Mouse (Mus musculus): ENCODE data around the gene Doc2g. TPM values are rescaled to one million over a fixed set of nuclear protein-coding genes. Genes with fewer than 3 reads are reported as not detected.

Gene Doc2g
- polyA plus RNA-seq, 1 experiment from 2014 or later, result not detected

DNA sequence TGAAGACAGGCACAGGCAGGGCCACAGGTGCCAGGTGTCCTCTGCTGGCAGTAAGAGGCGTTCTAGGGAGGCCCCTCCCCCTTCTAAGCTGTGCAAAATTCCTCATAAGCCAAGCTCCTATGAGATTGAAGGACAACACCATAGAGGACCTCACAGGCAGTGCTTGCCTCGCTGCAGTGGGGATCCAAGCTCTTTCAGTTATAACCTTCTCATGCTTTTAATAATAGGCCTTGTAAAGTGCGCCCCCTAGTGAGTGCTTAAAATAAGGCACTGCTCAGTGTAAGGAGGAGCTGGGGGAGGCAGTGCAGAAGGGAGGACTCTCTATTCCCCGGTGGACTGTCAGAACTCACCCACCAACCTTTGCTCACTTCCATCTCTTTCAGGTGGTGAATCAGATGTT, 22.8 kb upstream of the Doc2g start:
- H3K36me3 ChIP-seq (ENCODE audit: inconsistent target), result no peaks in the 10 kb centered on the region
- no peak overlapping the region for H3K4me3 ChIP-seq (ENCODE audit: inconsistent target)
- 17% methylated on average over 4 of the region's 4 CpGs for WGBS (ENCODE audit: missing documents)
- no peaks in the 10 kb centered on the region for H3K79me2 ChIP-seq (ENCODE audit: inconsistent target)
- H3K27ac ChIP-seq, result no peak overlapping the region

DNA sequence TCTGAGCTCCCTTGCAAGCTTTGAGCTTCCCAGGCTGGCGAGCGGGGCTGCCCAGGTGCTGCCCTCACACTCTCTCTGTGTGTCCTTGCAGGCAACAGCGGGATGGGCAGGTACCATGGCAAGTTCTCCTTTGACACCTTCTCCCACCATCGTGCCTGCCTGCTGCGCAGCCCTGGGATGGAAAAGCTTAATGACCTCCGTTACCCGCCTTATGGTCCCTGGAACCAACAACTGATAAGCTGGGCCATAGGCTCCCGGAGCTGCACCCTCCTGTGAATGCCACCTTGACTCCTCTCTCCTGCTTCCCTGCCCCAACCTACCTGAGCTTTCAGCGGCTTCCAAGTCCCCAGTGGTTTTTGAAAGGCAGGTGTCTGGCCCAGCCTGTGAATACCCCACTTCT, 22.2 kb upstream of the Doc2g start:
- WGBS (ENCODE audit: missing documents), result 87% methylated on average over 9 of the region's 9 CpGs
- Histone ChIP-seq H3K4me3 (ENCODE audit: inconsistent target) (no peak overlapping the region), H3K79me2 (ENCODE audit: inconsistent target) (no peaks in the 10 kb centered on the region), H3K36me3 (ENCODE audit: inconsistent target) (no peaks in the 10 kb centered on the region), H3K27ac (no peak overlapping the region)

DNA sequence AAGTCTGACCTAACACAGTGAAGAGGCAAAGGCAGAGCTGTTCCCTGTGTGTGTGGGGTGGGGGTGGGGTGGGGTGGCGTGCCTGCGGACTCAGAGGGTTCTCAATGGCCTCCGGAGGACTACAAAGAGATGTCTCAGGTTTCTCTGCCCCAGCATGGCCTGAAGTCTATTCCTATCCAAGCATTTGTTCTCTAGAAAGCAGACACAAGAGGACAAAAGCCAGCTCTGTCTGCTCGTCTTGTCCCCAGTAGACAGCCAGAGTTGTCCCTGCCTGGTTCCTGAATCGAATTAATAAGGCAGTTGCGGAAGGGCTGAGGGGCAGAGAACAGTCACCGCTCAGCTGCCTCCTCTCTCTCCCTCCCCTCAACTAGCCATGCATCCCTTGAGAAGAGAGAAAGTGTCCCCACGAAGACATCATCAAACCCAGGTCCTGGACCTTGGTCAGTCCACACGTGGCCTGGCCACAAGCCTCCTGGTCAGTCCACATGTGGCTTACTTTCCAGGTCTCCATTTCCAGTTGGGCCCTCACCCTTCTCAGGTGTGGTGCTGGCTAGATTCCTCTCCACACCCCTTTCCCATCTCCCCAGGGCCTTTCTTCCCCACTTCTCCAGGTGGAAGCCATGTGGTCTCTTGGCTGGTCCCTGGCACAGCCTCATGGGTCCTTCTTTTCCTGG, 19.4 kb upstream of the Doc2g start:
- 93% methylated on average over 9 of the region's 9 CpGs for WGBS (ENCODE audit: missing documents)
- Histone ChIP-seq H3K4me3 (ENCODE audit: inconsistent target) (no peak overlapping the region), H3K79me2 (ENCODE audit: inconsistent target) (no peaks in the 10 kb centered on the region), H3K36me3 (ENCODE audit: inconsistent target) (no peaks in the 10 kb centered on the region), H3K27ac (no peak overlapping the region)

DNA sequence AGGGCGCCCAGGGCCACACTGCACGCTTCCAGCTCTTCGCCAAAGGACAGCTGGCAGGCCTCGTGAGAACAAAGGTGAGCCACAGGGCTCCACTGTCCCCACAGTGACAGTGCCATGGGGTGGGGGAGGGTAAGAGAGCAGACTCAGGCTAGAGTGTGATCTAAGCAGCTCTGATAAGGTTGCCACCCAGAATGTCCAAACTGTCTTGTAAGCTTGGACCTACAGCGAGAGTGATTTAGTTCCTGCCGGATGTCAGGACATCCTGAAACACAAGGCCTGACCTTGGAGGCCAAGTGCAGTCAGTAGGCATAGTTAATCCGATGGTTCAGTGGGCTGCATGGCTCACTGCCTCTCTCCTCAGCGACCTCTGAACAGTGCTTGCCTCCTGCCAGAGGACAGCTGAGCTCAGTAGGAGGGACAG, 17.8 kb upstream of the Doc2g start:
- Histone ChIP-seq H3K79me2 (ENCODE audit: inconsistent target) (no peaks in the 10 kb centered on the region), H3K27ac (no peak overlapping the region), H3K4me3 (ENCODE audit: inconsistent target) (no peak overlapping the region), H3K36me3 (ENCODE audit: inconsistent target) (no peaks in the 10 kb centered on the region)
- 69% methylated on average over 8 of the region's 8 CpGs for WGBS (ENCODE audit: missing documents)

DNA sequence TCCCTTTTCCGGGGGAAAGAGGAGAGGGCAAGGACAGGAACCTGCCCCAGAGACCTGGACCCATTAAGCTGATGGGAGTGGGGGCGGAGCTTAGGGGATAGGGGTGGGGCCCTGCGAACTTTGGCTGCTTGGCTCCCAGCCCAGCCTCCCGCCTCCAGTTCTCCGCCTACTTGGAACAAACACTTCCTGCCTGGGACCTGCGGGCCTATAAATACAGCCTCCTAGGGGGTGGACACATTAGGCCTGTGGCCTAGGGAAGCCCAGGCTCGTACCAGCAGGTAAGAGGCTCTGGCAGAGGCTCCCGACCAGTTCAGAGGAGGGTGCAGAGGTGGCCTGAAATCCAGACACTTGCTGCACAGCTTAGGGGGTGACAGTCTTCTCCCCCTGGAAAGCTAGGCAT, 16.8 kb upstream of the Doc2g start, which contains the start of gene Acy3:
TSS of gene Acy3 (plus strand) at position 237 of the 400 bp plus-strand sequence.
- Histone ChIP-seq H3K27ac (no peak within 1 kb of the TSS), H3K4me3 (ENCODE audit: inconsistent target) (no peak within 1 kb of the TSS), H3K36me3 (ENCODE audit: inconsistent target) (no peaks in the 10 kb centered on the region), H3K79me2 (ENCODE audit: inconsistent target) (no peaks in the 10 kb centered on the region)
- 48% methylated on average over 8 of the region's 8 CpGs for WGBS (ENCODE audit: missing documents)

DNA sequence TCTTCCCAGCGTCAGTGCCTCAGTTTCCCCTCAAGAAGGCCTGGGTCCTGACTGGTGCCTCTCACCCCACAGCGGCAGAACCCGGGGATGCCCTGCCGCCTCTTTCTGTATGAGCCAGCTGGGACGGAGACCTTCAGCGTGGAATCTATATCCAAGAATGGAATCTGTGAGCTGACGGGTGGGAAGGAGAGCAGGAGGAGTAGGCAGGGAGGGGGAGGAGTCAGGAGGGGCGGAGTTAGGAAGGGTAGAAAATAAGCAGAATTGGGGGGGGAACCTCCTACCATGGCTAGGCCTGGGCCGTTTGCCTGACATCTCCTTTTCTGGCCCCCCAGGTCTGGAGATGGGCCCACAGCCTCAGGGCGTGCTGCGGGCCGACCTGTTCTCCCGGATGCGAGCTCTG, 15.0 kb upstream of the Doc2g start:
- Histone ChIP-seq H3K36me3 (ENCODE audit: inconsistent target) (no peaks in the 10 kb centered on the region), H3K79me2 (ENCODE audit: inconsistent target) (no peaks in the 10 kb centered on the region), H3K4me3 (ENCODE audit: inconsistent target) (no peak overlapping the region), H3K27ac (no peak overlapping the region)
- 95% methylated on average over 10 of the region's 14 CpGs for WGBS (ENCODE audit: missing documents)

DNA sequence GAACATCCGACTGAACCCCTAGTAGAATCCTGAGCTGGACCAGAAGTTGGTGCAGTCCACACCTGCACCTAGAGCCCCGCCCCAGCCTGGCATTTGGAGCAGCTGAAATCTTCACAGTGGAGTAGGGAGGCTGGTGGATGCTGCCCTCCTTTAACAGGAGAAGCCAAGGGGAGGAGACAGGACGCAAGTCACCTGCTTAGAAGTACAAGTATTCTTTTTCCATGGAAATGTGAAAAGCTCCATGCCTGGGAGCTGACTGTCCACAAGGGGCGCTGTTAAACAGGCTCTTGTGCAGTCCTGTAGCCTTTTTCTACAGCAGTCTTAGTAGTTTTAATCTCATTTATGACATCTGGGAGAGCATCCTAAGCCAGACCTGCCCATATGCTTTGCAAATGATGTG, 14.4 kb upstream of the Doc2g start:
- H3K27ac ChIP-seq, result no peak overlapping the region
- H3K79me2 ChIP-seq (ENCODE audit: inconsistent target), result no peaks in the 10 kb centered on the region
- 100% methylated on average over 4 of the region's 4 CpGs for WGBS (ENCODE audit: missing documents)
- no peak overlapping the region for H3K4me3 ChIP-seq (ENCODE audit: inconsistent target)
- no peaks in the 10 kb centered on the region for H3K36me3 ChIP-seq (ENCODE audit: inconsistent target)

DNA sequence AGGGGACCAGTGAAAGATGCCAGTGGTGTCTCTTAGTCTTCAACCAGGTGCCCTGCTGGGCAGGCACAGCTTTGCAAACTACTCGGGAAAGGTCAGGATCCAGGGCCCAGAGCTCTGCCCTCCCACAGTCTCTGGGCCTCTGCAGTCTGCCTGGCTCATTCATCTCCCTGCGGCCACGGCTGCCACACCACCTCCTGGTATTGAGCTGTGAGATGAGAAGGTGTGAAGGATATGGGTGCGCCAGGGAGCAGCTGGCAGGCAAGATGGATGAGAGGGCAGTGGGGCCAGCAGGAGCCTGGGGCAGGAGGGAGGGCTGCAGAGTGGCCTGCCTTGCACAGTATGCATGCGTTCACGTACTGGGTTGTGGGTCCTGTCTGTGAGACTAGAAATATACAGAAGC, 12.3 kb upstream of the Doc2g start:
- H3K36me3 ChIP-seq (ENCODE audit: inconsistent target), result no peaks in the 10 kb centered on the region
- H3K79me2 ChIP-seq (ENCODE audit: inconsistent target), result no peaks in the 10 kb centered on the region
- 91% methylated on average over 6 of the region's 6 CpGs for WGBS (ENCODE audit: missing documents)
- H3K27ac ChIP-seq, result no peak overlapping the region
- H3K4me3 ChIP-seq (ENCODE audit: inconsistent target), result no peak overlapping the region

DNA sequence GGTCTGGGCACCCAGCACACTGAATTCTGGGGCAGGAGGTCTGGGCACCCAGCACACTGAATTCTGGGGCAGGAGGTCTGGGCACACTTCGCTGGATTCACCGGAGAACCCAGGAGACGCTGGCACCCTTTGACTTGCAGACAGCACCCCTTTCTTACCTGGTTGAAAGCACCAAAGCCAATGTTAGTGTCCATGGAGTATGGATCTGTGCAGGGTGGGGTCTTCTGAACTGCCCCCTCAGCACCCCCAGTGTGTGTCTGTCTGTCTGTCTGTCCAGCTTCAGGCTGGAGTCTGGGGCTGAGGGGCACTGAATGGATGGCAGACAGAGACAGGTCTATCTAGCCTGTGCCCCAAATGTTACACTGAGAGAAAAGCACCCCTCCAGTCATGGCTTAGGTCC, 11.6 kb upstream of the Doc2g start:
- Histone ChIP-seq H3K79me2 (ENCODE audit: inconsistent target) (no peaks in the 10 kb centered on the region), H3K36me3 (ENCODE audit: inconsistent target) (no peaks in the 10 kb centered on the region), H3K4me3 (ENCODE audit: inconsistent target) (no peak overlapping the region), H3K27ac (no peak overlapping the region)
- WGBS (ENCODE audit: missing documents), result 93% methylated on average over 3 of the region's 3 CpGs

DNA sequence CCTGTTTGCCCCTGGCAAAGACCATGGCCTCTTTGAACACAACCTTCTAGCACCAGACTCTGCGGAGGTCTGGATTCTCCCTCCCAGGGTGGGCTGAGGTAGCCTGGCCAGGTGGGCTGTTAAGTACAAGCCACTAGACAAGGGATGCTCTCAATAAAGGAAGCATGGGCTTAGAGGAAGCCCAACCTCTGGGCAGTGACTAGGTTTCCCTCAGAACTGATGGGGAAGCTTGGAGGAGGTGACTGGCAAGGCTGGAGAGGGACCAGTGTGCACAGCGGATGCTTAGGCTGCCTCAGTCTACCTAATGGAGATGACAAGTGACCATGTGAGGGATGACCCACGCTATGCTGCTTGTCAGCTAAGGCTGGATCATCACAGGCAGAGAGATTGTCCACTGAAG, 11.1 kb upstream of the Doc2g start:
- 81% methylated on average over 3 of the region's 3 CpGs for WGBS (ENCODE audit: missing documents)
- Histone ChIP-seq H3K4me3 (ENCODE audit: inconsistent target) (no peak overlapping the region), H3K36me3 (ENCODE audit: inconsistent target) (no peaks in the 10 kb centered on the region), H3K79me2 (ENCODE audit: inconsistent target) (no peaks in the 10 kb centered on the region), H3K27ac (no peak overlapping the region)

DNA sequence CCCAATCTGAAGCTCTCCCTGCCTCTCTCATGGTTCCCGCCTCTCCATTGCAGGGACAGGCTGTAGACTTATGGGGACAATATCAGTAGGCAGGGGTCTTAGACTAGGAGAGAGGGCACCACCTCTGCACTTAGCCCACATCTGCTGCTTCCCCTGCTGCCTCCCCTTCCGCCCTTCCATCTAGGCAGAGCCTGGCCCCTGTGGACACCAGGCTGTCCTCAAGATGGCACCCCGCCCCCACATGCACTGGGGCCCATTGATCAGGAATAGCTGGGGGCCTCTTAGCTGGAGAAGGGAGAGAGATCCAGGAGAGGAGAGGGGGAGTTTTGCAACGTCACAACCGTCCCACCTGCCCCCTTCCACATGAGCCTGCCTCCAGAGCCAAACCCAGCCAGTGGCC, 10.7 kb upstream of the Doc2g start, which contains the start of gene Tbx10:
TSS of gene Tbx10 (plus strand) at position 337 of the 400 bp plus-strand sequence.
- Histone ChIP-seq H3K79me2 (ENCODE audit: inconsistent target) (no peaks in the 10 kb centered on the region), H3K27ac (no peak within 1 kb of the TSS), H3K36me3 (ENCODE audit: inconsistent target) (no peaks in the 10 kb centered on the region), H3K4me3 (ENCODE audit: inconsistent target) (no peak within 1 kb of the TSS)
- WGBS (ENCODE audit: missing documents), result 82% methylated on average over 5 of the region's 5 CpGs

DNA sequence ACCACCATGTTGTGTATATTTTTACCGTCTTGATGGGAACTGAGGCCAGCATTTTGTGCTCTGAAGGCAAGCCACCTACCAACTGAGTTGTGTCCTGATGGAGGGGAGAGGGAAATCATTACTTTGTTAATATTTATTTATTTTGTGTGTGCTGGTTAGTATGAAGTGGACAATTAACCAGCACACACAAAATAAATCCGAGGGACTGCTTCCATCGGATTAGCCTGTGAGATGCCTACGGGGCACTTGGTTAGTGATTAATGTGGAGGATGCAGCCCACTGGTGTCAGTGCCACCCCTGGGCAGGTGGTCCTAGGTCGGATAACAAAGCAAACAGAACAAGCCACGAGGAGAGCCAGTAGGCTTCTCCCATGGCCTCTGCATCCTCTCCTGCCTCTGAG, 8.2 kb upstream of the Doc2g start:
- Histone ChIP-seq H3K36me3 (ENCODE audit: inconsistent target) (no peaks in the 10 kb centered on the region), H3K4me3 (ENCODE audit: inconsistent target) (no peak overlapping the region), H3K79me2 (ENCODE audit: inconsistent target) (no peaks in the 10 kb centered on the region), H3K27ac (no peak overlapping the region)
- 91% methylated on average over 6 of the region's 6 CpGs for WGBS (ENCODE audit: missing documents)

DNA sequence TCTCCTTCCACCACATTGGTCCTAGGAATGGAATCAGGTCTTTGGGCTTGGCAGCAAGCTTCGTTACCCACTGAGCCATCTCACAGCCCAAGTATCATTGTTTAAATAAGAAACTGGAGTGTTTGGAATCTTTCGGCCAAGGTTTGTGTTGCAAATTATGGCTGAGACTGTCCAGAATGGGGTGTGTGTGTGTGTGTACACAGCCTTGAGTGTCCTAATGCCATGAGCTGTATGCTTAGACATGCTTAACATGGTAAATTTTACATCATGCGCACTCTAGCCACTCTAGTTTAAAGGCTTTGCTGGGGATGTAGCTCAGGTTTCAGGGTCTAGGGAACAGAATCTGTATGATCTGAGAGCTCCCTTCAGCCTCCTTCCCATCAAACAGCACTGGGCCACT, 7.6 kb upstream of the Doc2g start:
- Histone ChIP-seq H3K4me3 (ENCODE audit: inconsistent target) (no peak overlapping the region), H3K79me2 (ENCODE audit: inconsistent target) (no peaks in the 10 kb centered on the region), H3K27ac (no peak overlapping the region), H3K36me3 (ENCODE audit: inconsistent target) (no peaks in the 10 kb centered on the region)
- WGBS (ENCODE audit: missing documents), result 97% methylated on average over 3 of the region's 3 CpGs

DNA sequence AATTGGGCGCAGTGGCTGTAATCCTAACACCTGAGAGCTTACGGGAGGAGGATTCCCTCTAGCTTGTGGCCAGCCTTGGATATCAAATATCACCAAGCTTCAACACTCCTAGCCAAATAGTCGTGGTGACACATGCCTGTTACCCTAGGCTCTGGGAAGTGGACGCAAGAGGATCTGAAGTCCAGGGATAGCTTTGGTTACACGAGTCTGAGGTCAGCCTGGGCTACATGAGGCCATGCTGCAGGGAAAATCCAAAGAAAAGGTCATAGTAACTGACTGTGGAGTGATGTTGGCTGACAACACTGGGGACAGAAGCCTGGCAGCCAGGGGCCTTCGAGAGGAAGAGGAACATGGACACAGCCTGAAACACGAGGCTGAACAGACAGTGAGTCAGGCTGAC, 7.0 kb upstream of the Doc2g start:
- 62% methylated on average over 7 of the region's 7 CpGs for WGBS (ENCODE audit: missing documents)
- Histone ChIP-seq H3K27ac (no peak overlapping the region), H3K79me2 (ENCODE audit: inconsistent target) (no peaks in the 10 kb centered on the region), H3K4me3 (ENCODE audit: inconsistent target) (no peak overlapping the region), H3K36me3 (ENCODE audit: inconsistent target) (no peaks in the 10 kb centered on the region)

DNA sequence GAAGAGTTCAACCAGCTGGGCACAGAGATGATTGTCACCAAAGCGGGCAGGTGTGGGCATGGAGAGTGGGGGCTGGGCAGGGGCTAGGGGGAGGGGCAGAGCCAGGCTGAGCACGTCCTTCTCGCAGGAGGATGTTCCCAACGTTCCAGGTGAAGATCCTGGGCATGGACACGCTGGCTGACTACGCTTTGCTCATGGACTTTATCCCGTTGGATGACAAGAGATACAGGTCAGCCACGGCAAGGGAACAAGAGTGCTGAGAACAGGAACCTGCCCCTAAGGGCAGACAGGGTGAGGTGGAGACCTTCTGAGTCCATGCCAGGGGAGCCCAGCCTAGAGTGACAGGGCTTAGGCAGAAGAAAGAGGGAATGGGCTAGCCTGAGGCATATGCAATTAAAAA, 6.4 kb upstream of the Doc2g start:
- H3K36me3 ChIP-seq (ENCODE audit: inconsistent target), result no peaks in the 10 kb centered on the region
- 91% methylated on average over 3 of the region's 8 CpGs for whole genome bisulfite sequencing (ENCODE audit: missing documents)
- no peak overlapping the region for H3K27ac ChIP-seq
- no peak overlapping the region for H3K4me3 ChIP-seq (ENCODE audit: inconsistent target)
- H3K79me2 ChIP-seq (ENCODE audit: inconsistent target), result no peaks in the 10 kb centered on the region

DNA sequence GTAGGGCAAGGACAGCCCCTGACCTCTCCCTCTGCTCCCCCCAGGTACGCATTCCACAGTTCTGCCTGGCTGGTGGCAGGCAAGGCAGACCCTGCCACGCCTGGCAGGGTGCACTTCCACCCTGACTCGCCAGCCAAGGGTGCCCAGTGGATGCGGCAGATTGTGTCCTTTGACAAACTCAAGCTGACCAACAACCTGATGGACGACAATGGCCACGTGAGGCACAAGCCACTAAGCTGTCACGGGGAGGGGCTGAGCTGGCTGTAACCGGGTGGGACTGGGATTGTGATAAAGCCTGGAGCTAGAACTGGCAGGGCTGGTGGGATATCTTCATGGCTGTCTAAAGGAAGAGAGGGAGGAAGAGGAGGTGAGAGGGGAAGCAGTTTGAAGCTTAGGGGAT, 5.9 kb upstream of the Doc2g start:
- 96% methylated on average over 8 of the region's 8 CpGs for WGBS (ENCODE audit: missing documents)

More for the DNA sequence above, 5.9 kb upstream of the Doc2g start:
- H3K4me3 ChIP-seq (ENCODE audit: inconsistent target), result no peak overlapping the region
- H3K27ac ChIP-seq, result no peak overlapping the region
- H3K36me3 ChIP-seq (ENCODE audit: inconsistent target), result no peaks in the 10 kb centered on the region
- H3K79me2 ChIP-seq (ENCODE audit: inconsistent target), result no peaks in the 10 kb centered on the region
